Mouse (Mus musculus) retina, postnatal 7 days (tissue): ENCODE results near the gene Cacng6.

Source experiments
- DNase-seq: peaks from one replicate; pipeline ENCODE4 v3.0.0-alpha.2; 2012; ENCODE audit warnings: low read depth, low spot score

The Cacng6 gene

DNA sequence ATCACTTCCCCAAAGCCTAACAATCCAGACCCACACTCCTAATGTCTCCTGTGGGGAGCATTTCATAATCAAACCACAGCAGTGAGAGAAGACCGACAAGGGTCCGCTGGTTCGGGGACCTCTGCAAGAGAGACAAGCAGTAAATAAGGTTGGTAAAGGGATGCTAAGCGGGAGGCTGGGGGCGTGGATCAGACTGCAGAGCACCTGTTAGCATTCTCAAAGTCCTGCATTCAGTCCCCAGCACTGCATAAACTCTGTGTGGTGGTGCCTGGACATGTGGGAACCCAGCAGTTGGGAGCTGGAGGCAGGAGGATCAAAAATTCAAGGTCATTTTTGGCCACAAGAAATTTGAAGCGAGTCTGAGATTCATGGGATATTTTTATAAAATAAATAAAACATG, 4.1 kb upstream of the Cacng6 start:
- no peak for DNase-seq

DNA sequence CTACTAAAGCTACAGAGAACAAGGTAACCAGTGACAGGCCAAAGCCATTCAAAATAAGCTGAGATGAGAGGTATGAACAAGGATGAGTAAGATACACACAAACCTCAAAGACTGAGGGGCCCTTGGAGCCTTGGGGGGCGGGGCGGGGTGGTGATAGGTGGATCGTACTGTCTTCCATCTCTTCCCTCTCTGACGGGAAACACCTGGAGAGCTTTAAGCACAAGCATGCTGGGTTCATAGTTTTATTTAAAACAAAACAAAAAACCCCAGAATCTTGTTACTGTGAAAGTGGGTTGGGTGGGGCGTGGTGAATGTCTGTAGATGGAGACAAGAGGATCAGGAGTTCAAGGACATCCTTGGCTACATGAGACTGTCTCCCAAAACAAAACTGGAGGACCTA, 3.5 kb upstream of the Cacng6 start:
- DNase-seq: no peak

DNA sequence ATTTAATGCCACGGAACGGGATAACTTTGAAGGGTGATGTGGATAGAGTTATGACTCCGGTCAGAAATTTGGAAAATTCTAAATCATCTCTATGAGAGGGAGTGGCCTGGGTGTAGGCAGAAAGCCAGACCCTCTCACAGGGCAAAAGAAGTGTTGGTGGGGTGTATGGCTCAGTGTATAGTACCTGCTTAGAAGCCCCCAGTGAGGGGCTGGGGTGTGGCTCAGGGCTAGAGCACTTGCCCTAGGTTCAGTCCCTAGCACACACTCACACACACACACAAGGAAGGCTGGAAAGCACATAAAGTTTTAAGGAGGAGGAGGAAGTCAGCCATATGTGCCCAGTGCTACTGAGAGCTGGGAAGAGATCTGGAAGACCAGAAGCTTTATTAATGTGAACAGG, 2.7 kb upstream of the Cacng6 start:
- DNase-seq: no peak

DNA sequence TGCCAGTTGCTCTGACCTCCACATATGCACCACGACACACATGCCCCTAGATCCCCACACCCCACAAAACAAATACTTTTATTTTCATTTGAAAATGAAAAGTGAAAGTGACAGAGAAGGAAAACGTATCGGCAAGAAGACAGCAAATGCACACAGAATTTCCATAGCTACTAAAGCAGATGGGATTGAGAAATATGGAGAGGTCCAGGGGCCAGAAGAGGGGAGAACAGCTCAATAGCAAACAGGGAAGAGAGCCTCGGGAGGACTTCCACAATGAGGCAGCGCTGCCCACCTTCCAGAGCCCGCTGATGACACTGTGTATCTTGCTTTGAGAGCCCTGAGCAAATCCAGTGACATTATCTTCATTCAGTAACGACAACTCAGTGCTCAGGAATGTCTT, 1.9 kb upstream of the Cacng6 start:
- no peak for DNase-seq

DNA sequence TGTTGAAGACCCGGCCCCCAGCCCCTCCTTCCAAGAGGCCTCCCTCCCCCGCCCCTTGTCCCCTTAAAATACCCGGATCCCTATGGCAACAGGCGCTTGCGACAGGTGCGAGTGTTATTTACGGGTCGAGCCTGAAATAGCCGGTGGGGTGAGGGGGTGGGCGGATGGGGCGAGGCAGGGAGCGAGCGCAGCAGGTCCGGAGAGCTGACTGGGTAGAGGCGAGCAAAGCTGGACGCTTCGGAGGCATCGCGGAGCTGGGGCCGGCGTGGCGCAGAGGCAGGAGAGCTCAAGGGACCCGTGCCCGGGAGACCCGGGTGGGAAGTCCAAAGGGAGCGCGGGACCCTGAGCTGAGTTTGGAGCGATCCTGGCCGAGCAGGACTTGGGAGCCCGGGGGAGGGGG, 565 bp upstream of the Cacng6 start:
- DNase-seq: no peak

DNA sequence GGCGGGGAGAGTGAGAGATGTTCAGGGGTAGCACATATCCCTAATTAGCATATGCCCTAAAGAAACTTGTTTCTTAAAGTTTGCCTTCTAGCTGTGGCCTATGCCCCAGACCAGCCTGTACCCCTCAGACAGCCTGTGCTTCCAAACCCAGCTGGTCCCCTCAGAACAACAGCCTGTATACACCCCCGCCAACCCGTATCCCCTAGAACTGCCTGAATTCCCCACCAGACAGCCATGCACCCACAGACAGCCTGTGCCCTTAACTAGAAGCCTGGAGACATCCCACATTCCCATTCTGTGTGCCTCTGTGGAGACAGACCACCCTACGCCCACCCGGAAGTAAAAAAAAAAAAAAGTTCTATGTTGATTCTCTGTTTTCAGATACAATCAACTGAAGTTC, 1.1 kb downstream of the Cacng6 start:
- DNase-seq: no peak

DNA sequence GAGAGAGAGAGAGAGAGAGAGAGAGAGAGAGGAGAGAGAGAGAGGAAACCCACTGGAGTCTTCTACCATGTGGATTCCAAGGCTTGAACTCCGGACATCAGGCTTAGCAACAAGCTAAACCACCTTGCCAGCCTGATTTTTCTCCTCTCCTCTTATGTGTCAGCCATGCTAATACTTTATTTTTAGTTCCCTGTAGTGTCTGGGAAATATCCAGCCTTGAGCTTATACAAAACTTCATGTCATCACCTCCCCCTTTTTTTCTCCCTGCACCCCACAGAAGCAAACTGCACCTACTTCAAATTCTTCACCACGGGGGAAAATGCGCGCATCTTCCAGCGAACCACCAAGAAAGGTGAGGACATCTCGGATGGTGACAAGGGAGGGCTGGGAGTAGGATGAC, 6.2 kb downstream of the Cacng6 start:
- DNase-seq: no peak

DNA sequence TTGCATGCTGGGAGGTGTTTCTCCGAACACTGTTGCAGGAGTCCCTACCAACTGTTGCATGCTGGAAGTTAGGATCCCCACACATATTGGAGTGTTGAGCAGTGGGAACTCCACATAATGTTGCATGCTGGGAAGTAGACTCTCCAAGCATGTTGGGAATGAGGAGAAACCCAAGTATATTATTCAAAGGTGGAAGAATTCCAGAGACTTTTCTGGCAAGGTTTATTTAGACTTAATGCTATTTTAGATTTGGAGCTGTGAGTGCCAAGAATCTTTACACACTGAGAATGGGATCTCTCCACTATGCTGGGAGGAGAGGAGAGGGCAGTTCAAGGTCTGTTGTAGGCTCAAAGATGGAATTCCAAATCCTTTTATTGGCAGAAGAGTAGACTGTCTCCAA, 8.1 kb downstream of the Cacng6 start:
- no peak for DNase-seq

DNA sequence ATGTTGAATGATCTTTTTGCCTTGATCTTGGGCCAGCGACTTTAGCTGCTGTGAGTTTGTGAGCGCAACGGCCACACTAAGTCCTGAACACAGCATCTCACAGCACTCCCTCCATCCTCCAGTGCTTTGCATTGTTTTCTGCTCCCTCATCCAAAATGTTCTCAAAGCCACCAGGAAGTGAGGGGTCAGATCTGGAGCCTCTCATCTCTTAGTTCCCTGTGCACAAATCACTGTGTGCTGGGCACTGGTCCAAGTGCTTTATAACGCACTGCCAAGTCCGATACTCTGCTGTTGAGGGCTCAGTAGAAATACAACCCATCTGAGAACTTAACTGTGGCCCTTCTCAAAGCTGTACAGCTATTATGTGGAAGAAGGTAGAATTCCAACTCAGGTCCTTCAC, 13.9 kb downstream of the Cacng6 start:
- DNase-seq: no peak

DNA sequence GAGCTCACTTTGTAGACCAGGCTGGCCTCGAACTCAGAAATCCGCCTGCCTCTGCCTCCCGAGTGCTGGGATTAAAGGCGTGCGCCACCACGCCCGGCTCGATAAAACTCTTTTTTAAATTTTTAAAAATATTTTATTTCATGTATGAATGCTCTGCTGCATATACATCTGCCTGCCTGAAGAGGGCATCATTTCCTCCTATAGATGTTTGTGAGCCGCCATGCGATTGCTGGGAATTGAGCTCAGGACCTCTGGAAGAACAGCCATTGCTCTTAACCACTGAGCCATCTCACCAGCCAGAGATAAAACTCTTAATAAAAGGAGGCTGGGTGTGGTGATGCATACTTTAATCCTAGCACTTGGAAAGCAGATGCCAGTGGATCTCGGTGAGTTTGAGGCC, 16.0 kb downstream of the Cacng6 start:
- DNase-seq: no peak

DNA sequence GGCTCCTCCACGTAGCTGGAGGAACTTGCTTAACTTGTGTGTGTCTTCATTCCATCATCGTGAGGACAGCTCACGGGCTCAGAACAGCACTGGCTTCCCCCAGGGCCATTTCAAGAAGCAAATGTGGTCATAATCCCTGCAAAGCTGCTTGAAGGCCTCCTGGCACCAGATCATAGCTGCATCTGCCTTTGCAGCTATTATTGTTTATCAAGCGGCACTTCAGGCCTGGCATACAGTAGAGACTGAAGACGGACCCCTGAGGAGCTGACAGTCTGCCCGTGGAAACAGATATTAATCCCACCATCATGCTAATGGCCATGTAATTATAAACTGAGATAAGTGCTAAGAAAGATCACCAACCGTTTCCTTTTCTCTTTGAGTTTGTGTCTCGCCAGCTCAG, 16.5 kb downstream of the Cacng6 start:
- no peak for DNase-seq

DNA sequence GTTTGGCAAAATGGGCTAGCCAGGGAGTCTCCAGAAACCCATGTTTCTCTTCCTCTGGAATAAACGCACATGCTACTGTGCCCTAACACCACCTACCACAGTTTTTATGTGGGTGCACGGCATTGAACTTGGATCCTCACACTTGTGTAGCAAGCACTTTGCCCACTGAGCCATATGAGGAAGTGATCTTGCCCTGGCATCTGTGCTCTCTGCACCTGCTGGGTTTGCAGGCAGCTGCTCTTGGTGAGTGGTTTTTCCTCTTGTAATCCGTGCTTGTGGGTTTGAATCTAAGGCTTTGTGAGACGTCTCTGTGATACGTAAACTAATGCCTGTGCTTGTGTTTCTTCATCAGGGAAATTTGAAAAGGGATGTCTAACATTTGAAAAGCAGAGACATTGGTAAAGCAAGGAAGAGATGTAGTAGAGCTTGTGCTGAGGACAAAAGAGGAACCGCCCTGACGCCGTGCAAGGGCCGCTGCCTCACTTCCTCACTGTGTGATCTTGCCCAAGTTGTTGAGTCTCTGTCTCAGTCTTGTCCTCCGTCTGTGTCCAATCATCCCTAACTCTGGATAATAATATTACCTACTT, 18.6 kb downstream of the Cacng6 start:
- no peak for DNase-seq

DNA sequence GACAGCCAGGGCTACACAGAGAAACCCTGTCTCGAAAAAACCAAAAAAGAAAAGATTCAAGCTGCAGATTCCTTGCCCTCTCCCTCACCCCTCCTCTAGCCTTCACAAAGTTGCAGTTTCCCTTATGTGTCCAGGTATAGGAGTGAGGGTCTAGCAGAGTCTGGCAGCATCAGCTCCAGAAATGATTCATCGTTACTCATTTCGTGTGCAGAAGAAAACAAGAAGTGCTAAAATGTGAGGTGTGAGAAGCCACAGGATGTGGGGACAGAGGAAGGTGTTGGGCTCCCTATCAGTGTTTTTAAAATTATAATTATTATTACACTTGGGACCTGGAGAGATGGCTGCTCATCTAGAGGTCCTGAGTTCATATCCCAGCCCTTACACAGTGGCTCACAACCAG, 20.7 kb downstream of the Cacng6 start:
- DNase-seq: no peak

DNA sequence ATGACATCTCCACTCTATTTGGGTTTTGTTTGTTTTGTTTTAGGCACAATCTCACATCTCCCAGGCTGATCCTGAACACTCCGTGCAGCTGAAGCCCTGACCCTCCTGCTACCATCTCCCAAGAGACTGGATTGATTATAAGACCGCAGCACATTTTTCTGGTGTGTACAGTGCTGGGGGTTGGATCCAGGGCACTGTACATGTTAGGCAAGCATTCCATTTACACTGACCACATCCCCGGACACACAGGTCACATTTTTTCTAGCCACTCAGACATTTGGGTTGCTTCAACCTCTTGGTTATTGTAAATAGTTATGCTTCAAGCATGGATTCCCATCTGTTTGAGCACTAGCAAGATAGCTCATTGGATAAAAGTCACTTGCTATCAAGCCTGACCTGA, 22.6 kb downstream of the Cacng6 start:
- no peak for DNase-seq

DNA sequence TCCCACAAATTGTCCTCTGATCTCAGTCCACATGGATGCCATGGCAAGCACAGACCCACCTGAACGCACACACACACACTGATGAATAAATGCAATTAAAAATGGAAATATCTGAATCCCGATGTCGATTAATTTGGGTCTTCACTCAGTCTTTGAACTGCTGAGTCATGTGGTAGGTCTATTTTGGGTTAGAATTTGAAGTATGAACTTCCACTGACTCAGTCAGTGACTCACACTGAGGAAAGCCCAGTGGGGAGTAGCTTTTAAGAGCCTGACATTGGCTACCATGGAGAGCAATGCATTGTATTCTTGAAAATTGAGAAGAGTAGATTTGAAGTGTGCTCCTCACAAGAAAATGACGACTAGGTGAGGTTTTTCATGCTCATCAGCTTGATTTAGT, 23.0 kb downstream of the Cacng6 start:
- no peak for DNase-seq

DNA sequence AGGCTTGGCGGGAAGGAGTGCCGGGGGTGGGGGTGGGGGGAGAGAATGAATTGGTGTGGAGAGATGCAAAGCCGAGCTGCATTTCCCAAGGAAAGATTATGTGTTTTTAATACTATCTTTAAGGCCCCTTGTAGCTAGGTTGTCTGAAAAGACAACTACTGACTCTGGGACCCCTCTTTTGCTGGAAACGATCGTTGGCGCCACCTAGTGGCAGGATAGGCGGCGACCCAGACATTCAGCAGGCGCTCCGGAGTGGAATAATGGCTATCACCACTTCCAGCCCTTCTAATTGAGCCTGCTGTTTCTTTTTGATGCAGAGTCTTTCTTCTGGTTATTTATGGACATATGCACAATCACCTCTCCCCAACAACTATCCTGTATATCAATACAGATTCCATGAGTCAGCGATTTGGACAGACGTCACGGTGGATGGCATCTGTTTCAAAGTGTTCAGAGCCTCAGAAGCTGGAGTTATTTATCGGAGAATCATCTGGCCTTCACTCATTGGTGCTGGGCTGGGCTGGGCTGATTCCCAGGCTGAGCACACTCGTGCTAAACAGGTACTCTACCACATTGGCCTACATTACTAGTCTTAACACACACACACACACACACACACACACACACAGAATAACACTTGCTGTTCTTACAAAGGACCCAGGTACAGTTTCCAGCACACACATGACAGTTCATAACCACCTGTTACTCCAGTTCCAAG, 24.9 kb downstream of the Cacng6 start:
- DNase-seq: peak; percentile 49

DNA sequence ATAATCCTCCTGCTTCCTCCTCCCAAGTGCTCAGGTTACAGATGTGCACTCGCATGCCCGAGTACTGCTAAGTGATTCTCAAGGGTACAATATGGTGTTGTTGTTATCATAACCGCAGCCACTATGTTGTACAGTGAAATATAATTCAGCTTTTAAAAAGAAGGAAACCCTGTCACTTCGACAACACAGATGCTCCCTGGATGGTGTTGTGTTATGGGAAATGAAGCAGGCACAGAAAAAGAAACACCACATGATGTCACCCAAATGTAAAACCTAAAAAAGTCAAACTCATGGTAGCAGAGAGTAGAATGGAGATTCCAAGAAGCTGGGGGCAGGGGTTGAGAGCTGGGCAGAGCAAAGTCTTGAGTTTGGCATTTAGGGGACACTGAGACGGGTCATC, 26.7 kb downstream of the Cacng6 start:
- no peak for DNase-seq

DNA sequence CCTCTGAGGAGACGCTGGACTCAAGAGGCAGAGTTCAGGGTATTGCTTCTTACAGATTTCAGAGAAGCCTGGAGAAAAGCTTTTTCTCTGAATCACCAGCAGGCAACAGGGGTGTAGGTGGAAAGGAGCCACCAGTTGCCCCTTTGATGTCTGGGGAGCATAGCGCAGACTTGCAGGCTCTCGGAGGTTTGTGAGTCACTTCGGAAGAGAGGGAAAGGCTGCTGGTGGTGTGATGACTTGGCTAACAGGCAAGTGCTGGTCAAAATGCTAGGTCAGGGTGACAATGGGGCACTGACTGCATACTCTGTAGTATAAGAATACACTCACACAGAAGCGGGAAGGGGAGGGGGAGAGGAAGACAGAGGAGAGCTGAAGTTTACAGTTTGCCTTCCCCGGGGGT, 27.2 kb downstream of the Cacng6 start:
- DNase-seq: no peak

DNA sequence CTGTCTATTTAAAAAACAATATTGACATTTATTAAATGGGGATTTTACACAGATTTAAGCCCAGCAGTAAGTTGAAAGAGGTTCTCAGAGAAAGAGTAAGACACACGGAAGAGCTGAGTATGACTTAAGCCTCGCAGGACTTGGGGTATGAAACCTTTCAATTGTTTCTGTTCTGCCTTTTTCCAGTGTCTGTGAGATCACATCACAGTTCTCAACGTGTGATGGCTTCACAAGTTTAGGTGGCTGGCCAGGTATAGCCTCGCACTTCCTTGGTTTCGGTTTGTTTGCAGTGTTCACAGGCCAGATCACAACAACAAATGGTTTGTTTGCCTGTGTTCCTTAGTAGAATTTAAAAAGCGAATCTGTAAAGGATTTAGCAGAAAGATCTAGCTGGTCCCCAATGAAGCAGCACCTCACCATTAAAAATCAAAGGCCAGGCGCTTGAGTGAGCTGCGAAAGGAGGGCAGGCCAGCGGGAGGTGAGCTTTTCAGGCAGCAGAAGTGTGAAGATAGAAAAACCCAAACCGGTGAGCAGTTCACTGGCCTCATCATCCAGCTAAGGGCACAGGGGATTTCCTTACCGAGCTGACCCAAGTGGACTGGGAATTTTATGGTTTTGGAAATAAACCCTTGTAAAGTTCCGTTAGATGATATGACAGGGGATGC, 29.0 kb downstream of the Cacng6 start:
- no peak for DNase-seq

DNA sequence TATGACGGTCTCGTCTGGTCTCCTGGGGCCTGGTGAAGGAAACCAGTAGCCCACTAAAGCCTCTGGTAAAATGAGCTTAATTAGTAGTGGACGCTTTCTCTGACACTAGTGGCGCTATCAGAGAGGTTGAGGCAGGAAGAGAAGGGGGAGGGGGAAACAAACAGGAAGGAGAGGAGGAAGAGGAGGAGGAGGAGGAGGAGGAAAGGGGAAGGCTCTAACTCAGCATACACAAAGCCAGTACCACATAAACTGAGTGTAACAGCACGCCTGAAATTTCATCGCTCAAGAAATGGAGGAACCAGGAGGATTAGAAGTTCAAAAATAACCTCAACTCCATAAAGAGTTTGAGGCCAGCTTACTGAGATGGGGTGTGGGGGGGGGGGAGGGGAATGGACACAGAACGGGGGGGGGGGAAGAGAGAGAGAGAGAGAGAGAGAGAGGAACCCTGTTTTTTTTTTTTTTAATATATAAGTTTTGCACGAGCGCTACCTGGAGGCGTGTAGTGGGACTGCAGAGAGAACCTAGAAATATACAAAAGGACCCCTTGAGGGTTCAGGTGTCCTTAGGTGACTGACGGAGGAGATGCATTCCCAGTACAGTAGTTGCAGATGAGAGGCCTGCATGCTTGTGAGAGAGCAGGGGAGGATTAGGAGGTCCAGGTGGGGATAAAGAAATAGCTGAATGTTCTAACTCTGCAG, 29.6 kb downstream of the Cacng6 start:
- DNase-seq: no peak

DNA sequence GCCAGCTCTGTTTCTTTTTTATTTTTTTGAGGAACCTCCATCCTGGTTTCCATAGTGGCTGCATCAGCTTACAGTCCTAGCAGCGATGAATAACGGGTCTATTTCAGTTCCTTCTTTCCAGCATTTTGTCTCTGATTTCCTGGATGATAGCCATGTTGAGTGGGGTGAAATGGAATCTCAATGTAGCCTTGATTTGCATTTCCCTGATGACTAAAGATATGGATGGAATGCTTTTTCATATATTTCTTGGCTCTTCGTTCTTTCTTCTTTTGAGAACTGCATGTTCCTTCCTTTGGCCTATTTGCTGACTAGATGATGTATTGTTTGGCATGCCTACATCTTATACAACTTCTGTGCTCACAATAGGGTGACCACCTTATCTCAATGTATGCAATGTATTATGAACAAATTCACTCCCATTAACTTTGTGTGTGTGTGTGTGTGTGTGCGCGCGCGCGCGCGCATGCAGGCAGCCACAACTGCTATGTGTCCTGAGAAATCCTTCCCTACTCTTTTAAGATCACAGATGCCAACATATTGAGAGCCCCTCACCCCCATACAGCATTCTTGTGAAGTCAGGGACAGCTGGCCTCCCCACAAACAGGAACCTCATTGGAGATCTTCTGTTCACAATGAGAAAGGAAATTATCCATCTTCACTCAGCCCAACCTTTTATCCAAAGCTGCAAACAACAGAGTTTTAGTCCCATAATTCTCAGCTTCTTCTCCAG, 33.3 kb downstream of the Cacng6 start:
- no peak for DNase-seq

DNA sequence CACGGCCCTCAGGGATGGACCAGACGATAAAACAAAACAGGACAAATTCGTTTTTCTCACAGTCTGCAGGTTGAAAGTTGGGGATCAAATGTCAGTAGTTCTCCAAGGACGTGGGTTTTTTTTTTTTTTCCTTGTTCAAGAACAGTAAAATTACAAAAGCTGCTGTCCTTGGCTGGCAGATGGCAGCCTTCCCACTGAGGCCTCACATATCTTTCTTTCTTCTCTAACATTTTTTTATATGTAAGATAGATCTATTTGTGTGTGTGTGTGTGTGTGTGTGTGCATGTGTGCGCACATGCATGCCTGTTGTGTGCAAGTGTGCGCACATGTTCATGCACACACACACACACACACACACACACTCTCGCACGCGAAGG, 33.8 kb downstream of the Cacng6 start:
- no peak for DNase-seq
